Mouse (Mus musculus) midbrain, embryonic 12.5 days (tissue): ENCODE measurements around the gene 1700018G05Rik. TPM values are rescaled to one million over a fixed set of nuclear protein-coding genes. Genes with fewer than 3 reads are reported as not detected.

Source experiments
- polyA plus RNA-seq: library from polyadenylated mRNA; unstranded; fragments of >200 nt; fragmentation: Nextera tagmentation; extraction: Ambion mirVana; gene quantifications from 2 replicates; pipeline ENCODE4 v1.2.1, GENCODE M21; 2016

Gene 1700018G05Rik
- polyA plus RNA-seq, 1 experiment from 2014 or later = not detected

Other genes with a start within 250 kb of the 1700018G05Rik start
- not detected in 2 replicates for gene Gm3880, start 241.4 kb upstream of the 1700018G05Rik start, polyA plus RNA-seq
- not detected in 2 replicates for gene Gm9112, start 220.7 kb upstream of the 1700018G05Rik start, polyA plus RNA-seq
- gene Dmrtc1b, start 220.5 kb upstream of the 1700018G05Rik start, polyA plus RNA-seq = not detected in 2 replicates
- gene Dmrtc1c1, start 125.4 kb upstream of the 1700018G05Rik start, polyA plus RNA-seq = not detected in 2 replicates
- gene Dmrtc1c2, start 73.8 kb upstream of the 1700018G05Rik start, polyA plus RNA-seq = not detected in 2 replicates
- gene 1700031F05Rik, start 60.4 kb upstream of the 1700018G05Rik start, polyA plus RNA-seq = not detected in 2 replicates
- gene Dmrtc1a, start 19.7 kb upstream of the 1700018G05Rik start, polyA plus RNA-seq = 0.94 and 1.0 TPM in 2 replicates
- gene 1700011M02Rik, start 19.5 kb upstream of the 1700018G05Rik start, polyA plus RNA-seq = not detected in 2 replicates